Mouse (Mus musculus): ENCODE measurements around the gene Rims1.

Rims1 gene

DNA sequence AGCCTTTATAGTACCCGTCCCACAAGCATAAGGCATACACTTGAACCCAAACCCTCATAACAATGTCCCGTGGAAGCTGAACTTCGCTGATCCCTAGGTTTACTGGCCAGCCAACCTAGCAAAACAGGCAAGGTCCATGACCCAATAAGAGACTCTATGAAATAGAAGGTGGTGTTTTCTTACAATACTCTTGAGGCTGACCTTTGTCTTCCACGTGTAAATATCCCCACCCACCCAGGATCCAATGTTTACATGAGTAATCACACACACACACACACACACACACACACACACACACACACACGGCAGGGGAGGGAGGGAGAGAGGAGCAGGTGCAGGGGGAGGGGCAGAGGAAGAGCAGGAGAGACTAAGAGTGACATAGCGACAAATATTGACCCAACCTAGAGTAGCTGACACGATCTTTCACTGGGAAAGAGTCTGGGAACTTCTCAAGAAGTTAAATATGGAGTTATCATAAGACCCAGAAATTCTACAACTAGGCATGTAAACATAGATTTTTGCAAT, 217.9 kb downstream of the Rims1 start:
- no peak for DNase-seq (ENCODE audit: low read depth, low spot score)

DNA sequence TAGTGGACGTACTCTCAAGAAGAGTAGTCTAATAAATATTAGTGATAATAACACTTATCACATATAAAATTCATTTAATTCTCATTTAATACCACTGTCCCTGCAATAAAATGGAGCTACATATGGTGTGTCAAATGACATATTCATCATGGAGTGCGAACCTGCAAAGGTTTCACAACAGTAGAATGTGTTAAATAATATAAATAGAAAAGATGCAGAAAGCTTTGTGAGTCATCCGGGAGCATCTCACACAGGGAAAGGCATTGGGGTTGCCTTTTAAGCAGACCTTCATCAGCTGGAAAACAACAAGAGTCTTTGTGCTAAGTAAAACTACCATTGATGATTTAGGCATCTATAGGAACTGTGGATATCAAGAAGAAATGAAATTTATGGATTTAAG, 220.2 kb downstream of the Rims1 start:
- no peak for DNase-seq (ENCODE audit: low read depth, low spot score)

- DNase-seq (ENCODE audit: low read depth, low spot score): no peak
Observed at GRCm38 (mm10) chr1:22579470-22579869, 226.3 kb downstream of the Rims1 start.

DNA sequence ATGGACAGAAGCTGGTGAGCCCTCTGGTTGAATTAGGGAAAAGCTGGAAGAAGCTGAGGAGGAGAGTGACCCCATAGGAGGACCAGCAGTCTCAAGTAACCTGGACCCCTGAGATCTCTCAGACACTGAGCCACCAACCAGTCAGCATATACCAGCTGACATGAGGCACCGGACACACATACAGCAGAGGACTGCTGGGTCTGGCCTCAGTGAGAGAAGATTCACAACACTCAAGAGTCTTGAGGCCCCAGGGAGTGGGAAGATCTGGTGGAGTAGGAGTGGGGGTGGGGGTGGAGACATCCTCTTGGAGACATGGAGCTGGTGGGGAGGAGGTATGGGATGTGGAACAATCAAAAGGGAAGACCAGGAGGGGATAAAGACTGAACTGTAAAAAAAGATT, 233.1 kb downstream of the Rims1 start:
- no peak for DNase-seq (ENCODE audit: low read depth, low spot score)

GRCm38 (mm10) chr1:22546273-22546672, 259.5 kb downstream of the Rims1 start:
- DNase-seq (ENCODE audit: low read depth, low spot score): no peak

DNA sequence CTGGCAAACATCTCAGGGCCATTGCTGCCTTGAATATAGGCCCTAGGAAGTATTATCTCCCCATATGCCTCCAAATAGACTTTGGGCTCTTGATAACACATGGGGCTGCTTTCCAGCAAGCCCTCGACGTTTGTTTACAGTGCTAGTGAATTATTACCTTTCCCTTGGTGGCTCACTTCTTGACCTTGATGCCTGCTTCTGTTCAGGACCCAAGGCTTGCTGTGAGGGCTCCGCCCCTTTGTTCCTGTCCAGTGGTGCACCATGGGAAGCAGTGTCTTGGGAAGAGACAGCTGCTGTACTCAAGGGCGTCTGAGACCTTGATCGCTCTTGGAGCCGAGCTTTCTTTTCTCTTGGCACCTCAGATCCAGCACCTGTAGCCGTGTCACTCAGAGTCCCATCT, 267.7 kb downstream of the Rims1 start:
- peak; percentile 53 for DNase-seq (ENCODE audit: low read depth, low spot score)

- no peak for DNase-seq (ENCODE audit: low read depth, low spot score)
Observed at GRCm38 (mm10) chr1:22536776-22537175, 269.0 kb downstream of the Rims1 start.

GRCm38 (mm10) chr1:22535049-22535448, 270.7 kb downstream of the Rims1 start:
- DNase-seq (ENCODE audit: low read depth, low spot score): no peak

DNA sequence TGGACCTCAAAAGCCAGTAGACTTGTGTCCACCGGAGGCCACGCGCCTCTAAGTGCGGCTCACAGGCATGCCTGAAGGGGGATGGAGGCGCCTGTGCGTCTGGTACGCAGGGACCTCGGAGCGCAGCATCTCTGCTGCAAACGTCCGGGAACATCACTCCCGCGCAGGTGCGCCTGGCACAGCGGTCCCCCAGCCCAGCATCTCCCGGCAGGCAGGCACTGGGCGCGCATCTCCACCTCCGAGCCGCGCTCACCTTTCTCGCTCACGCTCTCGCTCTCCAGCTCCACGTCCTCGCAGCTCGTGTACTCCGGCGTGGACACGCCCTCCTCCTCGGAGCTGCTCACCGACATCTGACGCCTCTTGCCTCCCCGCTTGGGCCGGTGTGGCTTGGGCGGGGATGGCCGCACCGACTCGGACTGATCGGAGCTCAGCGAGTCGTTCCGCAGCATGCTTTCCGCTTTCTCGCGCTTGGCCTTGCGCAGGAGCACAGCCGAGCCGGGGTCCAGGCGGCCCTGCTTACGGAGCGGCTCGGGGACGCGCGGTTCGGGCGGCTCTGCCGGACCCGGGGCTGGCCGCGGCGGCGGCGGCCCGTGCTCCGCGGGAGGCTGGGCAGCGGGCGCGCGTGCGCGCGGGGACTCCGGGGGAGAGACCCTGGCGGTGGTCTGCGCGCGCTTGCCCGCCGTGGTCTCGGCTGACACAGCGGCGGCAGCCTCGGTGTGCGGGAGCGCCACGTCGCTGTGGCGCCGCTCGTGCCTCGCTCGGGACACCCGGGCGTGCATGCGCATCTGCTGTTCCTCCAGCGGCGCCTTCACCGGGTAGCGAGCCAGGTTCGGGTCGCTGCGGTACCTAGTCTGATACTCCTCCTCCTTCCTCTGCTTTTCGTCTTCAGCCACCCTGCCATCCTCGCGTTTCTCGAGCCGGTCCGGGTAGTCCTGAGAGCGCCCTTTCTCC, 272.4 kb downstream of the Rims1 start:
- peak; percentile 78 for DNase-seq (ENCODE audit: low read depth, low spot score)

- no peak for DNase-seq (ENCODE audit: low read depth, low spot score)
Observed at GRCm38 (mm10) chr1:22515103-22515502, 290.7 kb downstream of the Rims1 start.

- DNase-seq (ENCODE audit: low read depth, low spot score): no peak
Observed at GRCm38 (mm10) chr1:22512421-22512820, 293.4 kb downstream of the Rims1 start.

GRCm38 (mm10) chr1:22511614-22512013, 294.2 kb downstream of the Rims1 start:
- no peak for DNase-seq (ENCODE audit: low read depth, low spot score)

DNA sequence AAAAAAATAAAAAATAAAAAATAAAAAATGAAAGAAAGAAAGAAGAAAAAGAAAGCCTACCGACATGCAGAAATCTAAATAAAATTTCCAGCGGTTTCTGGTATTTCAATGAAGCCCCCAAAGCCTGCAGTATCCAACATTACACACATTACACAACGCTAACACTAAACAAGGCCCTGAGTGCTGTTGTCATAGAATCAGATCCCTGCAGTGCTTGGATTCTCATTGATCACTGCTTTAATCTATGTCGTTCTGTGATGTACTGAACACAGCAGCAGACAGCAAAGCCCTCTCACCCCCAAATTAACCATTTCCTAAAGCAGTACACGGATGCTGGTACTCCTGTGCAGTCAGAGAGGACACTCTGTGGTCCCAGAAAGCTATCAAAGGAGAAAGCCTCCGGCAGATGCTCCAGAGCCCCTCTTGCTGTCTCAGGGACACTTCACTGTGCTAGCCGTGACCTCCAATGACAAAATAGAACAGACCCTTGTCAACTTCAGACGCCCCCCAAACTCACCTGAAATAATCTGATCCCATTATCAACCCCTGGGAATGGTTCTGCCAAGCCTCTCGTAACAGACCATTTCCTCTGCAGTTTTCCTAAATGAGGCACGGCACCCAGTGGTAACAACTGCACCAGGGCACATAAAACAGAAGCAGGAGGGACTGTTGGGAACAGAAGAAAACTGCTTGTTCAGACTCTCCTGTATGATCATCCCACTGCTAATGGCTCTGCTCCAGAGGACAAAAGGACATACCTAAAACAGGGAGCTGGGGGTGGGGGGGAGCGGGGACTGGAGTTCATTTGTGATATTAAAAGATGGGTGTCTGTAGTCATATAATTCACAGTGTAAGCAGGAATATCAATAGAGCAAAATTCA, 296.8 kb downstream of the Rims1 start:
- no peak for DNase-seq (ENCODE audit: low read depth, low spot score)

GRCm38 (mm10) chr1:22487270-22487864, 318.4 kb downstream of the Rims1 start:
- peak; percentile 59 for DNase-seq (ENCODE audit: low read depth, low spot score)

- no peak for DNase-seq (ENCODE audit: low read depth, low spot score)
Observed at GRCm38 (mm10) chr1:22476220-22476619, 329.6 kb downstream of the Rims1 start.

- DNase-seq (ENCODE audit: low read depth, low spot score): peak; percentile 45
Observed at GRCm38 (mm10) chr1:22467033-22467432, 338.8 kb downstream of the Rims1 start.

- peak; percentile 96 for DNase-seq (ENCODE audit: low read depth, low spot score)
Observed at GRCm38 (mm10) chr1:22466597-22466996, 339.2 kb downstream of the Rims1 start.

- DNase-seq (ENCODE audit: low read depth, low spot score): no peak
Observed at GRCm38 (mm10) chr1:22424020-22424419, 381.8 kb downstream of the Rims1 start.

DNA sequence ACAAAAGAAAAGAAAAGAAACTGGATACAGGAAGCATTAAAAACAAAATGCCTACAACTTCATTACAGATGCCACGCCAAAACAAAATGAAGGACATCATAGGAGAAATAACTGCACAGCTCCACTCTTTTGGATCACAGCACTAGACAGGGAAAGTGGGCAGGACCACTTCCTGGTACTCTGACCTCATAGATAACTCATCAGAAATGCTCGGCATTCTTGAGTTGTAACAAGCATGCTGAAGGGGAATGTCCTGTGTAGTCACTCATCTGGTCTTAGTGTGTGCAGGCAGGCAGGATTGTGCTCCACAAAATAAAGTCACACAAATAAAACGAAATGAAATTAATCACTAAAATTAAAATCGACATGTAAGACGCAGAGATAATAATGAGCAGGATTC, 383.7 kb downstream of the Rims1 start:
- DNase-seq (ENCODE audit: low read depth, low spot score): no peak

GRCm38 (mm10) chr1:22410173-22410572, 395.6 kb downstream of the Rims1 start:
- DNase-seq (ENCODE audit: low read depth, low spot score): no peak

DNA sequence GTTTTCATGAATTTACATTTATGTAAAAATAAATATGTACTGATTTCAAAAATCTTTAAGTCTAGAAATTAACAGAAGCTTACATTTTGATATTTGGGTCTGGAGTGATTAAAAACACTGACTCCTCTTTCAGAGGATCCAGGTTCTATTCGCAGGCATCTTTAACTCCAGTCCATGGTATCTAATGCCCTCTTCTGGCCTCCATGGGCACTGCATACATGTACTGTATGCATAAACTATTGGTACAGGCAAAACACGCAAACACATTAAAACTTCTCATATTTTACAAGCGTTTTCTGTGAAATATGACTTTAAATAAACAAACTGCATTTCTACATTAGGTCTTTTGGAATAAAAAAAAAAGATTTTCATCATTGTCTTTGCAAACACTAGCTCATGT, 419.4 kb downstream of the Rims1 start:
- peak; percentile 46 for DNase-seq (ENCODE audit: low read depth, low spot score)

- peak; percentile 78 for DNase-seq (ENCODE audit: low read depth, low spot score)
Observed at GRCm38 (mm10) chr1:22377652-22378051, 428.1 kb downstream of the Rims1 start.
